Mouse (Mus musculus): ENCODE data around the gene Camk2n1. TPM values are rescaled to one million over a fixed set of nuclear protein-coding genes. Genes with fewer than 3 reads are reported as not detected.
"Not testable (repeated sequence)": the region's sequence is repeated elsewhere in the genome, so short reads cannot be mapped to it uniquely, and the experiment has no call there.

The Camk2n1 gene
- total RNA-seq (2021), result 100 to 1,000 TPM; 348 to 359 TPM

GRCm38 (mm10) chr4:138453753-138454570 lies at the start of gene Camk2n1:
Camk2n1 (plus strand) TSS chr4:138454314.
- DNase-seq (ENCODE audit: extremely low spot score in 1 of 2, low spot score in 1 of 2), result peak; percentile 63 to 70

GRCm38 (mm10) chr4:138404806-138405205 lies 49.3 kb upstream of the Camk2n1 start:
- DNase-seq (ENCODE audit: extremely low spot score in 1 of 2, low spot score in 1 of 2), result peak in 1 of 2 experiments; percentile 61

GRCm38 (mm10) chr4:138407479-138408194 lies 46.5 kb upstream of the Camk2n1 start:
- DNase-seq (ENCODE audit: extremely low spot score in 1 of 2, low spot score in 1 of 2), result no peak

DNA sequence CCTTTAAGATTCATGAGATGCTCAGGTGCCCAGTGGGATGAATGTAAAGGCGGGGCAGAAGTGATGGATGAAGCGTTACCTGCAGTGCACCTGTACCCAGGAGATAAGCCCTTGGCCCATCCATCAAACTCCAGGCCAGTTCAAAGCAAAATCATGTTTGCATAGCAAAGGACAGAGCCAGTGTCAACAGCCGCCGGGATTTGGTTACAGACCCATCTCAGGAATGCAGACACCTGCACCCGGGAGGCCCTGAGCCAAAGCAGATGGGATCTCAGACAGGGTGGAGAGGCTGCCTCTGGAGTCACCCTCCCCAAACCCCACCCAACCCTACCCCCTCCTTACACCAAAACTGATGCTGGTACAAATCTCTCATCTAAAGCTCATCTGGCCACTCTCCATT lies 43.1 kb upstream of the Camk2n1 start:
- no peak for DNase-seq (ENCODE audit: extremely low spot score in 1 of 2, low spot score in 1 of 2)

- no peak for DNase-seq (ENCODE audit: extremely low spot score in 1 of 2, low spot score in 1 of 2)
Measured at GRCm38 (mm10) chr4:138411504-138412121, 42.5 kb upstream of the Camk2n1 start.

DNA sequence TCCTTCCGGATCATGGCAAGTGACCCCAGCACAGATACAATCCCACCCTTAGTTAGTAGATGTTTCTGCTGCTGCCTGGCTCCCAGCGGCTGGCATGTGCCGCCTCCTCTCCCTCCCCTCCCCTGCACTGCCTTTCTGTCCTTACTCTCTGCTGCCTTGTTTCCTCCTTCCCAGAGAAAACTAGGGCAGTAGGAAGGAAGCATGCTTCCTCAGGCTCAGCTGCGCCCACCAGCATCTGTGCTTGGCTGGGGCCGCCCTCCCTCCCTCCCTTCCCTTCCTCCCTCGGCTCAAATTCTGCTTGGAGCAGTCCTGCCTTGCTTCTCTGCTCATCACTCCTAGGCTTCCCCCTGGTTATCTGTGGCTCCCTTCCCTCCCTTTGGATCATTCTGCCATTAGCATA lies 39.4 kb upstream of the Camk2n1 start:
- no peak for DNase-seq (ENCODE audit: extremely low spot score in 1 of 2, low spot score in 1 of 2)

DNA sequence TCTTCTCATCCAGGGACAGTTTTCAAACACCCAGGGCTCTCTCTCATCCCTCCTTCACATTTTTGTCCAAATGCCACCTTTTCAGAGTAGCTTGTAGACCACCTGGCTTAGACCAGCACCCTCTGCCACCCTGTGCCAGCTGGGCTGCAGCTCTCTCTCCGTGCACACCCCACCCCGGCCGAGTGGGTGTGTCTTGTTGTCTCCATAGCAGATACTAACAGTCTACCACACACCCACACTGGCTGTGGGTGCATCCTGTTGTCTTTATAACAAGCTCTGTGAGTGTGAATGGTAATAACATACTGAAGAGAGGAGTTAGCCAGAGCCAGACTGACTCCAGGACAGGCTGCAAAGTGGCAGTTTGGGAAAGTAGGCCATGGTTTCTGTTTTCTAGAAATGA lies 38.1 kb upstream of the Camk2n1 start:
- DNase-seq (ENCODE audit: extremely low spot score in 1 of 2, low spot score in 1 of 2), result no peak

GRCm38 (mm10) chr4:138416414-138416813 lies 37.7 kb upstream of the Camk2n1 start:
- DNase-seq (ENCODE audit: extremely low spot score in 1 of 2, low spot score in 1 of 2), result no peak

GRCm38 (mm10) chr4:138417882-138418281 lies 36.2 kb upstream of the Camk2n1 start:
- DNase-seq (ENCODE audit: extremely low spot score in 1 of 2, low spot score in 1 of 2), result no peak

DNA sequence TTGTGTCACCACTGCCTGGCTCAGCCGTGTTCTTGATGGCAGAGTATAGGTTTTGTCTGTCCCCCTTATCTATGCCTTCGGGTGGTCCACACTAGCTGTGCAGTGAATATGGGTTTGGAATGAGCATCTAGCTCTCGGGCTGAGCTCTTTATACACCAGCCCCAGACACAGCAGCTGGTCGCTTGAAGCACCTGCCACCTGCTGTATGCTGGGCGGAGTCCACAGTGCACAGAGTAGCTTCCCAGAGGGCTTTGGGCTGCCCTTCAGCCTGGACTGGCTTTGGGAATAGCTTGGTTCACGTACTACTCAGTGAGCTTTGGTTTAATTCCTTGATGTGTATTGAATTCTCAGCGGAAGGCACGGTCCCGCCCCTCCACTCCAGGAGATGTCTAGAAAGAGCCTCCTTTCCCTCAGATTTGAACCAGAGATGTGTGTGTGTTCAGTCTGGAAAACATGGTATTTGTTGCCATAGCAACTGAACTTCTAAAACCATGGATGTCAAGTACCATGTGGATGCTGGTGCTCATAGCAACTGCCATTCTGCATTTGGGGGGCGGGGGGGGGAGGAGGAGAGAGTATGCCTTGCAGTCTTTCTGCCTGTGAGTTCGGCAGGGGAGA lies 35.7 kb upstream of the Camk2n1 start:
- DNase-seq (ENCODE audit: extremely low spot score in 1 of 2, low spot score in 1 of 2), result no peak

DNA sequence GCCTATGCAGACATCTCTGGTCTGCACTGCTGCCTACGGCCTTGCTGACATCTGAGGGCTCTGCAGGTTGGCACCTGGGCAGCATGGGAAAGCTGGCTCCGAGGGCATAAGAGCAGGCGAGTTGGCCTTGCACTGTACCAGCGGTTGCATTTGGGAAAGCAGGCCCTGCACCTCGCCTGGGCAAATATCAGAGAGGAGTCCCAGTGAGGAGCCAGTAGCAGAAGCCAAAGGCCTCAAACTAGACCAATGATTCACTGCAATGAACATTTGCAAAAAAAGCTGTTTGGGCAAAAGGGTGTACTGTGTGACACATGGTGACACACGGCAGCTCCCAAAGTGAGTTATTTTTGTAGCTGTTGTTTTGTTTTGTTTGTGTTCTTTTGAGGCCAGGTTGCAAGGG lies 29.1 kb upstream of the Camk2n1 start:
- DNase-seq (ENCODE audit: extremely low spot score in 1 of 2, low spot score in 1 of 2), result no peak

- not testable (repeated sequence) for DNase-seq (ENCODE audit: extremely low spot score in 1 of 2, low spot score in 1 of 2)
Measured at GRCm38 (mm10) chr4:138425604-138426003, 28.5 kb upstream of the Camk2n1 start.

DNA sequence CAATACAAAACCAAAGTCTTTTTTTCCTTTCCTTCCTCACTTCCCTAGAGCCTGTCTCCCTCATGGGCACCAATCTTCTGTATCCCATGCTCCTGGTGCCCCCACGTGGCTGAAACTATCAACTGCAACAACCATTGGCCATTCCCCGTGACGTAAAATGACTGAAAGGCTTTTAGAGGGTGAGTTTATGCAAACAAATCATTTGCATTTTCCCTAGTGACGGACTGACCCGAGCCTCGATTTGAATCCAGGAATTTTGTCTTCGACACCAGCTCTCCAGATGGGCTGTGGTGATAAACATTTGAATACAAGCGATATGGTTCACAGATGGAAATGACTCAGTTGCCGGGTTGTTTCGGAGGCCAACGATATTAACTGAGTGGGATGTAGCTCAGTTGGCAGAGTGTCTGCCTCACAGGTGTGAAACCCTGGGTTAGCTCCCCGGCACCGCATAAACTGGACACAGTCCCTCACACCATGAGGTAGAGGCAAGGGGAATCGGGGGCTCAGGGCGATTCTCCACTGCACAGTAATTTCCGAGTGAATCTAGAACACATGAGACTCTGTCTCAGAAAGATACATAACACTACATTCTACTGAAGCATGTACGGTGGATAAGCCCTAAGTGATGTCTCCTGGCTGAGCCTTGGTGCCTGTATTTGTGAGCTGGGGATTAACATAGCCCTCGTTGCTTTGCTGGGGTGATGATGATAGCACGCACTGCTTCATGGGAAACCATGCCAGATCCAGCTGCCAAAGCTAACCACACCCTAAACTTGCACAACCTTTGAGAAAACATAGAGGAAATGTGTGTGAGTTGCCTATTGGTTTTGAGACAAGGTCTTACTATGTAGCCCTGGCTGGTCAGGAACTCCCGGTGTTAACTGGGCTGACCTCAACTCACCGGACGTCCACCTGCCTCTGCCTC lies 27.1 kb upstream of the Camk2n1 start:
- DNase-seq (ENCODE audit: extremely low spot score in 1 of 2, low spot score in 1 of 2), result peak; percentile 85 to 97

DNA sequence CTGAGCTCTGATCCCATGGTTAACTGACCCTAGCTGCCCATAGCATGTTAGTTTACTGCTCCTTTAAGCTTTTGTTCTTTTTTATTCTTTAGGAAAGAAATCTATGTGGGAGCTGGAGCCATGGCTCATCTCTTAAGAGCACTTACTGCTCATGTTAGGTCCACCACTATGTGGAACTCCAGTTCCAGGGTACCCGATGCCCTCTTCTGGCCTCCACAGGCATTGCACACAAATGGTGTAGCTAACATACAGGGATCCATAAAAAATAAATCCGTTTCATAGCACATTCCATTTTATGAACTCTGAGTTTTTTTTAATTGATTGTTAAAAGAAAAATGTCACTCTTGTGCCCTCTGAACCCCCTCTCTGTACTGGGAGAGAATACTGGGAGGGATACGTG lies 24.3 kb upstream of the Camk2n1 start:
- peak in 1 of 2 experiments; percentile 50 for DNase-seq (ENCODE audit: extremely low spot score in 1 of 2, low spot score in 1 of 2)

DNA sequence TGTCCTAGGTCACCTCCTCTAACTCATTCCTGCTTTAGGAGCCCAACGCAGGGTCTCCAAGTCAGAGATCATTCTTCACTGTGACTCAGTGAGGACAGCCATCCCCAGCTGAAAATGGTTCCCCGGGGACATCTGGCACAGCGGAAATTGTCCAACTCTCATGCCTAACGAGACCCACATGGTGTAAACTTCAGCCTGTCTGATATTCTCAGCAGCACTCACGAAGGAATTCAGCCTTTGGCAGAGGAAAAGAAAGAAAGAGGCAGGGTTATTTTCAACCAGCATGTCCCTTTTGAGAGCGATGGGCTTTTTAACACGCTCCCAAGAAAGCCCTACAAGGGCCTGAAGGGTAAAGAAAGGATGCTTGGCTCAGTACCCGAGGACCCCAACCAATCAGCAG lies 22.8 kb upstream of the Camk2n1 start:
- DNase-seq (ENCODE audit: extremely low spot score in 1 of 2, low spot score in 1 of 2), result no peak

DNA sequence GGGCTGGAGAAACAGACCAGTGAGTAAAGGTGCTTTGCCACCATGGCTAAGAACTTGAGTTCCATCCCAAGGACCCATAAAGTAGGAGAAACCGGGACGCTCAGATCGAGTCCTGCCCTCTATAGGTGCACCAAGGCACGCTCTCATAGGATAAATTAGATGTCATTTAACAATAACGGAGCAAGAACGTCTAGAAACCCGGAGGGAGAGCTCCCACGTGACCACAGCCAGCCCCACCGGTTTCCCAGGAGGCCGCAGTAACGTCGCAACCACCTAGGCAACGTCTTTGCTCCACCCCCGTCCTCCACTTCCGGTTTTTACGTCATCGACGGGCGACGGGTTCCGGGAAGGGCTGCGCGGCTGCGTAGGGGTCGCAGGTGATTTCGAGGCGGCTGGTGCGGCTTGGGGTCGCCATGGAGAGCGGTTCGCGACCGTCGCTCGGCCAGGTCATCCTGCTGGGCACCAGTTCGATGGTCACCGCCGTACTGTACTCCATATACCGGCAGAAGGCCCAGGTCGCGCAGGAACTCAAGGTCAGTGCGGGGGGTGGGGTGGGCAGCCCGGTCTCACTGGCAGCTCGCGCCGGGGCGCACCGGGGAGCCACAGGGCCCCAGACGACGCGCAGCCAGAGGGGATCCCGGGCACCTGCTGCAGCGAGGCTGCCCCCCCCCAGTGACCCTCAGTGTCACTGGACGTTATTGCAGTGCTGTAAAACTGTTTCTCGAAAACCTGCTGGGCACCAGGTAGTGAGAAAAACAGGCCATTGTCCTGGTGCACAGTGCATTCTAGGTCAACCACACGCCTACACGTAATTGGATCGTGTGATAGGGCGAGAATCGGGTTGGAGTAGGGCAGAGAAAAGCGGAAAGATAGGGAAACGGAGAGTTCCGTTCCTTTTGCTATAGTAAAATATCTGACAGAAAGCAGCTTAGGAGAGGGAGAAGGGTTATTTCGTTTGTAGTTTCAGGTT lies 19.5 kb upstream of the Camk2n1 start, which contains the start of gene Mul1:
Gene Mul1, plus strand, starts transcription at position 325 of the 970 bp plus-strand sequence.
- peak; percentile 96 for DNase-seq (ENCODE audit: extremely low spot score in 1 of 2, low spot score in 1 of 2)

DNA sequence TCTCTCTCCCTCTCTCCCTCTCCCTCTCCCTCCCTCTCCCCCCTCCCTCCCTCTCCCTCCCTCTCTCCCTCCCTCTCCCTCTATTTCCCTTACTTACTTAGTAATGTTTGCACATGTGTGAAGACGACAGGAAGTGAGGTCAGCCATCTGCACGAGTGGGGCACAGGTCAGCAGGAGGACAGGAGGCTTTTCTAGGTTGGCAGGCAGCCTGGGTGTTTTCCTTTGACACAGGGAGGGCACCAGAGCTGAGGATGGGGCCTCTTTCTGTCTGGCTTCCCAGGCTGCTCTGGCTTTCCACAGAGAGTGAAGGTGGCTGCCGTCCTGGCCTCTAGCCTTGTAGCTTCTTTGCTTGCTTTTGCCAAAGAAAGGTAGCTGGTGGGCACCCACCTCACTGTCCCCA lies 14.1 kb upstream of the Camk2n1 start:
- DNase-seq (ENCODE audit: extremely low spot score in 1 of 2, low spot score in 1 of 2), result no peak

DNA sequence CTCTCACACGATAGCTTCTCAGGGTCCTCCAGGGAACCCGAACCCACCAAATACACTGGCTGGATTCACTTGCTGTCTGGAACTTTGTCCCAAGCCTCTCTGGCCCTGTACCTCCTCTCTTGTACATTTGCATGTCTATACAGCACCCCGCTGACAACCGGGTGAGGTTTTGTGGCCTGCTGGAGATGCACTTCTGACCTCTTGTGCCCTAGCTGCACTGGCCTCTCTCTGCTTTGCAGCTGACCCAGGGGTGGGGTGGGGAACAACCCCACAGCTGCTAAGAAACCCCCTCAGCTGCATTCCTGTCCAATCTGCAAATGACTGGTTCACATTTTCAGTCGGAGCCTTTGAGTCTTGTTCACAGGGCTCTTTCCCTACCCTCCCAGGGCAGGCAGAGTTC lies 9.2 kb upstream of the Camk2n1 start:
- DNase-seq (ENCODE audit: extremely low spot score in 1 of 2, low spot score in 1 of 2), result no peak

GRCm38 (mm10) chr4:138446981-138447380 lies 7.1 kb upstream of the Camk2n1 start:
- DNase-seq (ENCODE audit: extremely low spot score in 1 of 2, low spot score in 1 of 2), result no peak

All from layer of hippocampus, postnatal 25 days (tissue).